Mouse (Mus musculus) lung, embryonic 16.5 days (tissue): ENCODE measurements around the gene Kif21b. TPM values are rescaled to one million over a fixed set of nuclear protein-coding genes. Genes with fewer than 3 reads are reported as not detected.
A peak's percentile ranks its signal among the peaks of the same experiment; 100 is the strongest.

ENCODE experiments used
- ATAC-seq: fragments of 200-750 bp; cut with Nextera tagmentation; 2 replicates; pipeline ENCODE4 v1.8.0; 2017; ENCODE audit warnings: low read depth, mild to moderate bottlenecking, moderate library complexity
- H3K27ac ChIP-seq: fragments of 300-500 bp; sonication (generic); 2 replicates; pipeline ENCODE4 v1.5.1; 2014; ENCODE audit warnings: mild to moderate bottlenecking, control low read depth, low read length
- H3K27me3 ChIP-seq: fragments of 300-500 bp; sonication (generic); 2 replicates; pipeline ENCODE4 v1.6.1; 2014; ENCODE audit warnings: low read depth, low read length, mixed read lengths; ENCODE audit not compliant: control insufficient read depth, insufficient read depth
- H3K36me3 ChIP-seq: fragments of 300-500 bp; sonication (generic); 2 replicates; pipeline ENCODE4 v1.6.1; 2014; ENCODE audit warnings: low read length; ENCODE audit not compliant: control insufficient read depth, insufficient read depth
- H3K4me1 ChIP-seq: fragments of 300-500 bp; sonication (generic); replicated peaks from 2 replicates; pipeline ENCODE4 v1.6.1; 2014; ENCODE audit warnings: low read length, mixed read lengths; ENCODE audit not compliant: control insufficient read depth, insufficient read depth
- H3K4me2 ChIP-seq: fragments of 300-500 bp; sonication (generic); 2 replicates; pipeline ENCODE4 v1.6.1; 2014; ENCODE audit warnings: low read depth, low read length, control low read depth
- H3K4me3 ChIP-seq: fragments of 300-500 bp; sonication (generic); 2 replicates; pipeline ENCODE4 v1.5.1; 2014; ENCODE audit warnings: mild to moderate bottlenecking, low read length, control low read depth
- H3K9ac ChIP-seq: fragments of 300-500 bp; sonication (generic); 2 replicates; pipeline ENCODE4 v1.6.1; 2014; ENCODE audit warnings: low read length, control low read depth
- H3K9me3 ChIP-seq: fragments of 300-500 bp; sonication (generic); 2 replicates; pipeline ENCODE4 v1.6.1; 2016; ENCODE audit warnings: low read length; ENCODE audit not compliant: control insufficient read depth
- WGBS: fragments of 180-500 bp; shearing (Covaris S2); extraction: QIAGEN DNeasy Blood & Tissue Kit; methylation state at CpG from one replicate; pipeline ENCODE4 v1.1.7; 2014; 5-methylcytosine and 5-hydroxymethylcytosine counted together
- polyA plus RNA-seq: library from polyadenylated mRNA; unstranded; fragments of >200 nt; fragmentation: Nextera tagmentation; extraction: Ambion mirVana; gene quantifications from 2 replicates; pipeline ENCODE4 v1.2.1, GENCODE M21; 2015

Gene Kif21b
- polyA plus RNA-seq, 1 experiment from 2014 or later: 2.2 TPM

DNA sequence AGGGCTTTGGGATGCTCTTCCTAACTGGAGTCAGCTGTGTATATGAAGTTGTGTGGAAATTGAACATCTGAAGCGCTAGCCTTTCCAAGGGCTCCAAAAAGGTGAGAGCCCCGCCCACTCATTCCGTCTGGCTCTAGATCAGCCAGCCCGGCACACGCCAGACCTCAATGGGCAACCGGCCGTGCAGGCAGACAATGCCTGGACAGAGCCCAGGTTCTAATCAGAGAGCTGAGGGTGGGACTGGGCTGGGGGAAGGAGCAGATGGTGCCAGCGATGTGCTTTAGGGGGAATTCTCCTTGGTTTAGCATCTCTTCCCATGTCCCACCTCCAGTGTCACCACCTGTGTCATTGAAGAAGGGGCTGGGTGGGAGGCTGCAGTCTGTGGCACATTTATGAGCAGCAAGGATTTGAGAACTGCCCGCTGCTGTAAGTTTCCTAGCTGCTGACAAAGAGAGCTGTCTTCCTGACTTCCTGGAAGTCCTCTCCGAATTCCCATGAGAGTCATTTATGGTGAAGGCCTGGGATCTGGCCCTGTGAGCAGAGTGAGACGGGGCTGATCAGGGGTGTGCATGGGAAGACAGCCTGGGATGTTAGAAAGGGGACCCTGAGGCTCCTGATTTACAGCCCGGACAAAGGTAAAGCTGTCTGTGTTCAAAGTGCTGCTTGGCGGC lies 2.5 kb downstream of the Kif21b start:
- Histone ChIP-seq H3K4me1 (peaks cover 88% of the 10 kb centered on the region), H3K9ac (no peak overlapping the region; the same call in 1 of the 2 replicates)

DNA sequence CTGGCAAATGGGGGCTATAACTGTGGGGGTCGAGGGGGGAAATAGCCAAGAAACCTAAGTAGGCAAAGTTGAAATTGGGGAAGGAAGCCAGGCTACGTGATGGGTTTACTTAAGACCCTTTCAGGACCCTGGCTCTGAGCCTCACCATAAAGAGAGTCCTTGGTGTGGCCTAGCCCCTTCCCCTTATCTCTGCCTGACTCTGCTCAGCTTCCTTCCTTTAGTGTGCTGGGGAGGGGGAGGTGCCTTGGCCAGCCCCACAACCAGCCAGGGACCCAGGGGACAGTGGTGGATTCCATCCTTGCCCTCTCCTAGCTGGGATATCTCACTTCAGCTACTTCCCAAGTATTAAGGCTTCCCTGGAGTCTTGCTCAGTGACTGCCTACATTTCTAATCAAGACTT lies 3.4 kb downstream of the Kif21b start:
- no peak for ATAC-seq
- Histone ChIP-seq H3K4me2 (no peak overlapping the region), H3K36me3 (no peaks in the 10 kb centered on the region), H3K27ac (peak overlapping the region; percentile 41; the same call in 1 of the 2 replicates), H3K27me3 (no peaks in the 10 kb centered on the region), H3K4me1 (peaks cover 85% of the 10 kb centered on the region), H3K4me3 (no peak overlapping the region), H3K9me3 (no peaks in the 10 kb centered on the region), H3K9ac (no peak overlapping the region)
- 63% methylated on average over 2 of the region's 2 CpGs for WGBS

More for the DNA sequence above, 2.5 kb downstream of the Kif21b start:
- no peak overlapping the region for H3K4me3 ChIP-seq
- no peaks in the 10 kb centered on the region for H3K27me3 ChIP-seq
- ATAC-seq: no peak
- no peaks in the 10 kb centered on the region for H3K9me3 ChIP-seq
- H3K36me3 ChIP-seq: no peaks in the 10 kb centered on the region
- H3K27ac ChIP-seq: no peak overlapping the region
- 43% methylated on average over 13 of the region's 13 CpGs for WGBS
- peak overlapping the region; percentile 15; the same call in 1 of the 2 replicates for H3K4me2 ChIP-seq

DNA sequence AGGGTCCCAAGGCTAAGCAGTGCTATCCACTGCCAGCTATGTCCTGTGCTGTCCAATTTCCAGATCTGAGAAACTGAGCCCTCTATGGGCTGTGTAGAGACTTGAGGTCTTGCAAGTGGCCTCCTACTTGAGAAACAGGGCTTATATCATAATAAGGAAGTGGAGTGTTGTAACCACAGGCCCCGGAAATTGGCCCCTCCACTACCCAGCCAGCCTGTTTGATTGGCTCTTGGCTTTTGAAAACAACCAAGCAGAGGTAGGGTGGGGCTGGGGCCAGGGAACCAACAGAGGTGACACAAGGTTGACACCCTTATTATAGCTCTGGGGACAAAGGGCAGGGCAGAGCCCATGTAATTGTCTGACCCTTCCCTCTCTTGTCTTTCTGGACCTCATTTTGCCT lies 3.9 kb downstream of the Kif21b start:
- no peaks in the 10 kb centered on the region for H3K27me3 ChIP-seq
- H3K36me3 ChIP-seq: no peaks in the 10 kb centered on the region
- H3K4me2 ChIP-seq: no peak overlapping the region
- peaks cover 84% of the 10 kb centered on the region for H3K4me1 ChIP-seq
- ATAC-seq: no peak
- WGBS: 20% methylated on average over 1 of the region's 1 CpGs
- no peaks in the 10 kb centered on the region for H3K9me3 ChIP-seq
- no peak overlapping the region for H3K9ac ChIP-seq
- no peak overlapping the region for H3K4me3 ChIP-seq
- peak overlapping the region; percentile 41; the same call in 1 of the 2 replicates for H3K27ac ChIP-seq

DNA sequence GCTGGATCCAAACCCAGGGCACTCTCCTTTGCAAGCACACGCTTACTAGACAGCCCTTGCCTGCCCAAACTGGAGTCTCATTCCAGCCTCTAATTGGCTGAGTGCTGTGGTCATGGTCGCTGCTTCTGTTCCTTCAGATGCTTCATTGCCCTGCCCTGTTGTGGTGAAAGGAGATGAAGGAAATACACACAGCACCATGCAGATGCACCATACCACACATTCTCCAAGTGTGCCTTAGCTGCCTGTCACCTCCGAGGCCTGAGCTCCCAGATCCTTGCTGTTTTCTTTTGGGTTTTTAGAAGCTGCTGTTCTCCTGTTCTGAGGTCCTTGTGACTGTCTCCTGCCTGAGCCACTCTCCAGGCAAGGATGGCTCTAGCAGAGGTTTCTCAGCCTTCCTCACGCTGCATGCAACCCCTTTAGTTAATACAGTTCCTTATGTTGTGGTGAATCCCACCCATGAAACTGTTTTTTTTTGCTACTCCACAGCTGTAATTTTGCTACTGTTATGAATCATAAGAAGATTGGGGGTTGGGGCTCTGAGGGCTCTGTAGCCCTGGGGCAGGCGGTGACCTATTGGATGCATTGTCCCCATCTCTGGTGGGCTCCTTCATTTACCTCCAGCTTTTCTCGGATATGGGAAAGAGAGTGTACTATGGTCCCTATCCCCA lies 4.7 kb downstream of the Kif21b start:
- Histone ChIP-seq H3K9me3 (no peaks in the 10 kb centered on the region), H3K27ac (peak overlapping the region; percentile 63), H3K4me3 (no peak overlapping the region), H3K9ac (no peak overlapping the region), H3K27me3 (no peaks in the 10 kb centered on the region), H3K4me1 (peaks cover 82% of the 10 kb centered on the region), H3K4me2 (no peak overlapping the region), H3K36me3 (no peaks in the 10 kb centered on the region)
- 59% methylated on average over 6 of the region's 6 CpGs for WGBS
- no peak for ATAC-seq

DNA sequence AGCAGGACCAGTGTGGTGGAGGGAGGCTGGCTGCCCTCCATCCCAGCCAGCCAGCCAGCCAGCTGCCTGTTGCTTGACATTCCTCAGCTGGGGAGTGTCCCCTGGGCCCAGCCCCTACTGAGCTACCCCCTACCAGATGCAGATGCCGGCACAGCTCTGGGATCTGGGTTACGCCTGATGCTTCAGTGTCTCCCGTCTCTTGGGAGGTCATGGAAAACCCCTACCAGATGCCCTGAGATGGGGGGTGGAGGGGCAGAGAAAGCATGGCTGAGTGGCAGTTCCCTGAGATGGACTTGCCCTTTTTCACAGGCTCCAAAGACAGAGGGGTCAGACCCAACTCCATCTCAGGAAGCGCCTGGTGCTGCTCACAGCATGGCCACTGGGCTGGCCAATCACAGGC lies 5.4 kb downstream of the Kif21b start:
- peaks cover 82% of the 10 kb centered on the region for H3K4me1 ChIP-seq
- no peak overlapping the region for H3K4me2 ChIP-seq
- peak overlapping the region; percentile 63 for H3K27ac ChIP-seq
- no peaks in the 10 kb centered on the region for H3K9me3 ChIP-seq
- H3K36me3 ChIP-seq: no peaks in the 10 kb centered on the region
- peak; percentile 70 for ATAC-seq
- no peak overlapping the region for H3K4me3 ChIP-seq
- WGBS: 57% methylated on average over 4 of the region's 4 CpGs
- no peaks in the 10 kb centered on the region for H3K27me3 ChIP-seq
- H3K9ac ChIP-seq: peak overlapping the region; percentile 36

DNA sequence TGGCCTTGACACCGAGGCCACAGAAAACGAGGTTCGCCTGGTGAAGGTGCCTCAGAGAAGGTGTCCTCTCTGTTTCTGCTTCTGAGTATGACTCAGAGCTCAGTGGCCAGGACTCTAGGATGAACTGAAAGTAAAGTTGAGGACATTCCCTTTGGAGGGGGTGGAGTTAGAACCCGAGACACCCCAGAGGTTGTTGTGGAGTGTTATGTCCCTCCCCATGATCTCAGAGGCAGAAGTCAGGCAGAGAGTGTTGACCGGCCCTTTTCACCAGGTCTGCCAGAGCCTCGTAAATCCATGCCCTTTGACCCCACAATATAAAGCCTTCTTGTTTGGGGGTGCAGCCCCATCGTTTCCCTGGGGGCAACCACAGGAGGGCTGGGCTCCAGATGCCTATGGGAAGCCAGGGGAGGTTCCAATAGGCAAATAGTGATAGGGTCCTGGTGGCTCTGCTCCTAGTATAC lies 5.9 kb downstream of the Kif21b start:
- Histone ChIP-seq H3K27me3 (no peaks in the 10 kb centered on the region), H3K27ac (peak overlapping the region; percentile 63), H3K4me3 (no peak overlapping the region), H3K4me1 (peaks cover 79% of the 10 kb centered on the region), H3K9ac (peak overlapping the region; percentile 39), H3K9me3 (no peaks in the 10 kb centered on the region), H3K36me3 (no peaks in the 10 kb centered on the region), H3K4me2 (no peak overlapping the region)
- 30% methylated on average over 7 of the region's 7 CpGs for WGBS
- ATAC-seq: no peak

DNA sequence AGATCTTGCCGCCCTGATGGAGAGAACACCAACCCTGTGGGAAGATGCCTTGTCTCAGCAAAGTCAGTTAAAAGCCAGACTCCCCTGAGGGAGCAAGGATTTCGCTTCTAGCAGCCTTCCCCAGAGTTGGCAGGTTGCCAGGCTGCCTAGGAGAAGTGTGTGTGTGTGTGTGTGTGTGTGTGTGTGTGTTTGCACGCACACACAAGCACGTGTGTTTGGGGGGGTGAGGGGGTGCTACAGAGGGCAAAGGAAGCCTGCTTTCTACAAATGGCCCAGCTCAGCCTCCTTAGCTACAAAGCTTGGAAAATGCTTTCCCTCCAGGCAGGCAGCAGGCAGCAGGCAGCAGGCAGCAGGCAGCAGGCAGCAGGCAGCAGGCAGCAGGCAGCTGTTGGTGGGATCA lies 6.4 kb downstream of the Kif21b start:
- Histone ChIP-seq H3K27ac (peak overlapping the region; percentile 63), H3K9ac (peak overlapping the region; percentile 39), H3K27me3 (no peaks in the 10 kb centered on the region), H3K36me3 (no peaks in the 10 kb centered on the region), H3K4me3 (no peak overlapping the region), H3K9me3 (no peaks in the 10 kb centered on the region), H3K4me1 (peaks cover 79% of the 10 kb centered on the region), H3K4me2 (no peak overlapping the region)
- WGBS: 2% methylated on average over 4 of the region's 4 CpGs
- ATAC-seq: no peak; the same call in 1 of the 2 replicates

DNA sequence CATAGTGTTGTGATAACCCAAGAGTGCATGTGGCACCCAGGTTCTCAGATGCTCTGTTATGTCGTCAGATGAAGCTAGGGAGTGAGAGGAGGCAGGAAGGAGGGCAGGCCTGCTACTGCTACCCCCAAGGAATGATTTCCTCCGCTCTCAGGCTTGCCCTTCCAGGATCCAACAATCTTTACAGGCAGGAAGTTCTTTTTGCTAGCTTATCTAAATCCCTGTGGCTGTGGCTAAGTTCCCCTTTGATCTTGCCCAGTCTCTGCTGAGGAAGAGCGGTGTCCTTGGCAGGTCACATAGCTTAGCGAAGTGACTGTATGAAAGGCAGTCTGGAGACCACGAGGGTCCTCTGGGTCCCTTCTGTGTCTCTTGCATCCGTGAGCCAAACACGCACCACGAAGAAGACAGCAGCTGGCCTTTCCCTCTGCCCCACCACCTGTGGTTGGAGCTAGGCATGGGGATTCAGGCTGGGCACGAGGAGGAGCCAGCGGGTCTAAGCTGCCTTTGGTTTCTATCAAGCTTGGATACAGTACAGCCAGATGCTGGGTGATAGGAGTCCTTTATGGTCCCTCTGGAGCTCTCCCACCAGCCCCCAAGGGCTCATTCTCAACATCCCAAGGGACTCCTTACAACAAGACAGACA lies 7.1 kb downstream of the Kif21b start:
- peak overlapping the region; percentile 39 for H3K9ac ChIP-seq
- ATAC-seq: no peak
- H3K27me3 ChIP-seq: no peaks in the 10 kb centered on the region
- peak overlapping the region; percentile 63 for H3K27ac ChIP-seq
- no peak overlapping the region for H3K4me3 ChIP-seq
- H3K4me2 ChIP-seq: no peak overlapping the region
- peaks cover 78% of the 10 kb centered on the region for H3K4me1 ChIP-seq
- no peaks in the 10 kb centered on the region for H3K9me3 ChIP-seq
- 29% methylated on average over 10 of the region's 10 CpGs for WGBS
- H3K36me3 ChIP-seq: no peaks in the 10 kb centered on the region

DNA sequence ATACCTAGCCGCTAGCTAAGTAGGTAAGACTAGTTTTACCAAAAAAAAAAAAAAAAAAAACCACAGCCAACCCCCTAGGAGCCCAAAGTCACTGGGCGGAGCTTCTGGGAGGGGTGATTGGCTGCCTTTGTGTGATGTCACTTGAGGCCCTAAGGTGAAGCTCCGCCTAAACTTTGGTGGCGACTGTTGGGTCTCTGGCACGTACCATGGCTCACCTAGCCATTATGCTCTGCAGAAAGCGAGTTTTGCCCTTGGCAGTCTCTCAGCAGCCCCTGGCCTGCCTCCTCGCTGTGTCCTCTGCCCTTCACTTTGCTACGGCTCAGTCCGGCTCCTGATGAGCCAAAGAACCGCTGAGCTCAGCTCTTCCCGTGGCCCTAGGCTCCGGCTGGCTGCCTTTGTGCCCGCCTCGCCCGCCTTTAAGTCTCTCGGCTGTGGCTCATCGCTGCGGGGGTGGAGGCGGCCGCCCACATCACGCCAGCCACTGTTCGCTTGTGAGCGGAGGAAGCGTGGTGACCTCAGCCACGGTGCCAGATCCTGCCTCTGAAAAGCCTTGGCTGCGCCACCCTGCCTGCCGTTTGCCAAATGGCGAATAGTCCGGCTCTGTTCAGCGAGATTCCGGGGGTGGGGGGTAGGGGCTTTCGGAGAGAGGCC lies 8.9 kb downstream of the Kif21b start:
- H3K4me3 ChIP-seq: peak overlapping the region; percentile 63
- 2% methylated on average over 32 of the region's 32 CpGs for WGBS
- H3K4me1 ChIP-seq: peaks cover 60% of the 10 kb centered on the region
- H3K36me3 ChIP-seq: no peaks in the 10 kb centered on the region
- peak overlapping the region; percentile 92 for H3K4me2 ChIP-seq
- H3K27me3 ChIP-seq: no peaks in the 10 kb centered on the region
- no peaks in the 10 kb centered on the region for H3K9me3 ChIP-seq
- ATAC-seq: peak; percentile 56
- H3K9ac ChIP-seq: peak overlapping the region; percentile 84
- peak overlapping the region; percentile 88 for H3K27ac ChIP-seq
